Mouse (Mus musculus) CD8-positive naive resting alpha-beta T cell, adult 2 months (primary cell): ENCODE measurements around the gene Kcnk3.

Experiments used
- DNase-seq, 2 experiments: peaks; one replicate each; pipeline ENCODE4 v3.0.0; 2022; ENCODE audit warnings: low read depth in 2 of 2, low spot score in 2 of 2

Kcnk3 gene

DNA sequence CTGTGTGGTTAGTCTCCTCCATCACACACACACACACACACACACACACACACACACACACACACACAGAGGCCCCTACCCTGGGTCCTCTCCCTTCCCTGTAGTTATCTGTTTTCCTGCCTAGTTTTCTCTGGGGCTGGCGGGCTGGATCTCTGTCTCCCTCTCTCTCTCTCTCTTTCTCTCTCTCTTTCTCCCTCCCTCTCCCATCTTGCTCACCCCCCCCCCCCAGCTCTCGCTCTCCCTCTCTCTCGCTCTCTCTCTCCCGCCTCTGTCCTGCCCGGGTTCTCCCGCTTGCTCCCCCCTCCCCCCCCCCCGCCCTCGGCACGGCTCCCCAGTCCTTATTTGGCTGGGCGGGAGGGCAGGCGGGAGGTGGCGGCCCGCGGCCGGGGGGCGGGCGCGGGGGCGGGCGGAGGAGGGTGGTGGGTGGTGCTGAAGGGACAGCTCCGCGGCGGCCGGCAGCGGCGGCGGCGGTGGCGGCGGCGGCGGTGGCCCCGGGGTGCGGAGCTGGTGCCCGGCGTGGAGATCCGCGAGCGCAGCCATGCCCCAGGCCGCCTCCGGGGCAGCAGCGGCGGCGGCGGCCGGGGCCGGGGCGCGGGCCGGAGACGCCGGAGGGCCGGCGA, at the start of gene Kcnk3:
TSS of gene Kcnk3 (plus strand) at position 490 of the 620 bp plus-strand sequence.
- no peak for DNase-seq

DNA sequence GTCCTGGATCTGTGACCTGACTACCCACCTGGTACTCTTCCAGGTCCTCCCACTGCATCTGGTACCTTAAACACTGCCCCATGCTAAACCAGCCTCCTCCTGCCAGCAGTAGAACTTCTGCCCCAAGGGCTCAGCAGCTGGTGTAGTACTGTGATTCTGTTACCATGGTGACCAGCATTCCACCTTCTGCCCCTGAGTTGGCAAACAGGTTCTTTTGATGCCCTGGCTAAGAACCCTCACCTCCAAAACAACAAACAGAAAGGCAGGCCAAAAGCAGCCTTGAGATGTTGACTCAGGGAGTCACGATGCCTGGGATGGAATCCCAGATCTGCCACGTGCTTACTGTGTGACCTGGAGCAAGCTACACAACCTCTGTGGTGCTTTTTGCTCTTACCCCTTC, 42.3 kb upstream of the Kcnk3 start, which contains the start of gene Cib4:
TSS of gene Cib4 (minus strand) at position 139 of the 400 bp plus-strand sequence.
- no peak for DNase-seq

DNA sequence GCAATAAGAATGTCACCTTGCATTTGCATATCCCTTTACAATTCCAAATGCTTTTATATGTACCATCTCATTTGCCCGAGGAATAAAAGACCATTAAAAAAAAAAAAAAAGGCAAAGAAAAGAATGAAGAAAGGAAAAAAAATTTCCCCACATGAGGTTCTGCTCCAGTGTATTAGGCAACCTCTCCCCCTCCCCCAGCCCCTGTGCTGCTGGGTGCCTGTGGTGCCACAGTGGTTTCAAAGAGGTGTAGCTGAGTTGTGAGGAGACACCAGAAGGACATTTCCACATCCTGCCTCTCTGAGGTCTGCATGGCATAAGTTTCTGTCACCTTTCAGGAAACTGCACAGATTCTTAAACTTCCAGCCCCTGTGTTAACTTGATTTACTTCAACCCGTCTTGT, 39.3 kb upstream of the Kcnk3 start:
- DNase-seq: no peak

GRCm38 (mm10) chr5:30550334-30551021, 37.5 kb upstream of the Kcnk3 start:
- DNase-seq: no peak

- DNase-seq: no peak
Measured at GRCm38 (mm10) chr5:30551022-30551638, 36.8 kb upstream of the Kcnk3 start.

- DNase-seq: no peak
Measured at GRCm38 (mm10) chr5:30552006-30552405, 36.0 kb upstream of the Kcnk3 start.

DNA sequence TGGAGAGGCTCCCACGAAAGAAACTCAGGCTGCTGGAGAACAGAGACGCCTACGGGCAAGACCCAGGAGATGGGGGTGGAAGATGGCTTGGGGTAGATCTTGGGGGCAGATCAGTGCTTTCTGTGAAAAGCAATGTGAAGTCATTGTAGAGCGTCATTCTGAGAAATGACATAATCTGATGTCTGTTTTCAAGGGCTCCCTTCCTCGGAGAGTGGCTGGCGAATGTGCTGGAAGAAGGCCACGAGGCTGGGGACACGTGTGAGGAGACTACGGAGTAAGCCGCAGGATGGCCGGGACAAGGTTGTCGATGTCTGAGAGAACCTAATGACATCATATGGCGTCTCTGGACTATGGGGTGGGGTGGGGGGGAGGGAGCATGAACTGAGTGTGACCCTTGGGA, 34.0 kb upstream of the Kcnk3 start:
- no peak for DNase-seq

DNA sequence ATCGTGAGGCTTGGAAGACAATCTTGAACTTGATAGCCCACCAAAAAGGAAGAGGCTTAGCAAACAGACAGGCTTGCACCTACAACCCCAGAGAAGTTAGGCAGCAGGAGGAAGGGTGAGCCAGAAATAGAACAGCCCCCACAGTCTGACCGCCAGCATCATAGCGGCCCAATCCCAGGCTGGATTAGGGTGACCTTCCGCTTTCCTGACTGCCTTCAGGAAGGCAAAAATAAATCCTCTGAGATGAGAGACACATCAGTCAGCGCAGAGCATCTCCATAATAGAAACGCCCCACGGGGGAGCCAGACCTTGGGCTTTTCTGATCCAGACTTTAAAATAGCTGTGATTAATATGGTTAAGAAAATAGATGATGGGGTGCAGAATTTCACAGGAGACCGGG, 33.0 kb upstream of the Kcnk3 start:
- DNase-seq: no peak

GRCm38 (mm10) chr5:30556284-30556683, 31.7 kb upstream of the Kcnk3 start:
- DNase-seq: no peak

- no peak for DNase-seq
Measured at GRCm38 (mm10) chr5:30559421-30559820, 28.5 kb upstream of the Kcnk3 start.

GRCm38 (mm10) chr5:30559986-30560493, 27.9 kb upstream of the Kcnk3 start:
- no peak for DNase-seq

- DNase-seq: no peak
Measured at GRCm38 (mm10) chr5:30568479-30568878, 19.5 kb upstream of the Kcnk3 start.

DNA sequence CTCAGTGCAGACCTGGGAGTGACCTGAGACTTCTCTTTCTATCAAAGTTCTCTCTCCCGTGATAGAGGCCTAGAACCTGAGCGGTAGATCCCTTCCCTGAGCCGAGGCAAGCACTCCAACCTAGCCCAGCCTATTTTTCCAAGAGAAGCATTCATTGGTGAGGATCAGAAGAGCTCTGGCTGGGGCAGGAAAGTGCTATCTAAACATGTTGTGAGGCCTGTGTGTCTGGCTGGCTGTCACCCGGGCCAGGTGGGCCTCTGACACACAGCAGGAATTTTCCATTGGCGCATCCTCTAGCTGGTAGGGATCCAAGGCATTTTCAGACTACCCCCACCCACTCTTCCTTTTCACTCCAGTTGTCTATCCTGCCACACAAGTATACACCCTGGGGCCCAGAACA, 16.1 kb upstream of the Kcnk3 start:
- no peak for DNase-seq

DNA sequence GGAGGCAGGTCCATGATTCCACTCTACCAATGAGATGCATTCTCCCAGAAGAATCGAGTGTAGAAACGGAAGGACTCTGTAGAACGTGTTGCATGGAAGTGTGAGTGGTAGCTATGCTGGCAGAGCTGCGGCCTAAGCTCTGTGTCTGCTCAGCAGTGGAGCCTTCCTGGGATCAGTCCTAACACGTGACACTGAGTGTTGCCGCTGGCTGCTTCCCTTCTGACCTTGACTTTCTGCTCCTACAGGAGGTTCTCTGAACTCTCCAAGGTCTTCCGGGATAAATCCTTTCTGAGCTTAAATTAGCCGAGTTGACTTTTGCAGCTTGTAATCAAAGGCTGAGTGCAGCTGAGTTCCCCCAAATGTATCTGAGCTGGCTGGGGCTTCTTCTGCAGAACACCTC, 13.6 kb upstream of the Kcnk3 start:
- DNase-seq: no peak

DNA sequence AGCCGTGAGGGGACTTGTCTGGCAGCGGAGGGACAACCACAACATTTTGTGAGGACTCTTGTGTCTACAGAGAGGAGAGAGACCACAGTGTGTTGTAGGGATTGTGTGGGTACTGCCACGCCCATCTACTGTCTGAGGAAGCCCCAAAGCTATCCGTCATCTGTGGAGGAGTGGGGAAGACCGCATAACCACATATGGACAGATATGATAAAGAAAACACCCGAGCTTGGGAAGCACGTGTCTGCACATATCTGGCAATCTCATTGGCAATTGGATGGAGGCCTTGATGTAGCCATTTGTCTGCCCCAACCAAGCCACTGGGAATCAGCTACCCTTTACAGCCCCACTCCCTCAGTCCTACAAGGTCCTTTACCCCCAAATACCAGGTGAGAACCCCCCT, 11.7 kb upstream of the Kcnk3 start:
- no peak for DNase-seq

GRCm38 (mm10) chr5:30577251-30577650, 10.7 kb upstream of the Kcnk3 start:
- no peak for DNase-seq

- DNase-seq: no peak
Measured at GRCm38 (mm10) chr5:30577654-30578310, 10.2 kb upstream of the Kcnk3 start.

- no peak for DNase-seq
Measured at GRCm38 (mm10) chr5:30578445-30579080, 9.4 kb upstream of the Kcnk3 start.

DNA sequence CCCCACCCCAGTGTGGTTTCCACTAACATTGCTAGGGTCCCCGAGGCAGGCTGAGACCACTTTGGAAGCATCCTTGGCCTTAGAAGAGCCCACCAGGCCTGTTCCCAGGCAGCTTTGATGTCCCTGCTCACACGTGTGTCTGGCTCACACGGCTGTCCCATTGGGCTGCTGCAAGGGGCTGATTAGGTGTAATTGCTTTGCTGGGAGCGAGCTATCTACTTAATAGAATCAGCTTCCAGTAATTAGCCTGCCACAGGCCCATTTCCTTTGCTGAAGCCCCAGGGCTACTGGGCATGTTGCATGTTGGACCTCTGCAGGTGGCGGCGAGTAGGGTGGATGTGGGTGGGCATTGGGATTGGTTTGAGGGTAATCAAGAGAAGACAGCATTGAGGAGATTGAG, 7.2 kb upstream of the Kcnk3 start:
- no peak for DNase-seq

DNA sequence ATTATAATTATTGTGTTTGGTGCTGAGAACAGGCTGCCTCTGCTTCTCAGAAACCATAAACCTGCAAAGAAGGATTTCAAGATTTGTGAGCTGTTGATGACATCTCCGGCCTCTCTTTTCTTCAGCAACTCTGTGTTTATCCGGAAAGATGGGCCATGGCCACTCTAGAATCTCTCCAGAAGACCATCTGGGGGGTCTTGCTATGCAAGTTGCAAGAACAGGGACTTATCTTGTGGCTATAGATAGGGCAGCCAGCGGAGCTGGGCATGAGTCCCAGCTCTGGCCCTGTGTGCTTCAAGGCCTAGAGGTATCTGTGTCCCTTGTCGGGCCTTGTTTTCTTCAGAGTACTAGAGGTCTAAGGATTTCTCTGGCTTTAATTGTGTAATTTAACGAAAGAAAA, 6.0 kb upstream of the Kcnk3 start:
- no peak for DNase-seq

DNA sequence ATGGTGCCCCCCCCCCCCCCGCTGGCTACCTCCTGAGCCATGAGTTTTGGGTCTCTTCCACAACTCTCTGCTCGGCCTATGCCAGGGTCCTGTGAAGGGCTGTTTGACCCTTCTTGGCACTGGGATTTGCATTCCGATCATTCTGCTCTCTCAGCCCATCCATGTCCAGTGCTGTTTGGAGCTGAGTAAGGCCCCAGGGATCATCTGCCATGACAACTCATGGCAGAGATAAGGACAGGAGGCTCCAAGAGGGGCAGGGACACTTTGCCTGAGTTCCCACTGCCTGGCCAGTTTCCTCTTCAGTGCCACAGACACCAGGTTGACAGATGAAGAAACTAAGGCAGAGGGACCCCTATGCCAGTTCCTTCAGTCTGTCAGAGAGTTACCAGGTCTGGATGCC, 1.4 kb upstream of the Kcnk3 start:
- no peak for DNase-seq
